Mouse (Mus musculus) cerebellum, adult 2 months (tissue): Measurements from ENCODE around the gene Ugt1a9.
"Not testable (repeated sequence)": the region's sequence is repeated elsewhere in the genome, so short reads cannot be mapped to it uniquely, and the experiment has no call there.

Experiments
- CTCF ChIP-seq: fragments of 200-500 bp; IDR thresholded peaks from 2 replicates; pipeline ENCODE4 v1.5.1; 2011; ENCODE audit warnings: low read depth, mild to moderate bottlenecking, control low read depth, low read length, moderate library complexity, borderline replicate concordance; ENCODE audit not compliant: insufficient read depth
- POLR2A ChIP-seq: fragments of 200-500 bp; IDR thresholded peaks from 2 replicates; pipeline ENCODE4 v1.6.1; 2011; ENCODE audit warnings: low read length, control low read depth, borderline replicate concordance; ENCODE audit not compliant: insufficient read depth

DNA sequence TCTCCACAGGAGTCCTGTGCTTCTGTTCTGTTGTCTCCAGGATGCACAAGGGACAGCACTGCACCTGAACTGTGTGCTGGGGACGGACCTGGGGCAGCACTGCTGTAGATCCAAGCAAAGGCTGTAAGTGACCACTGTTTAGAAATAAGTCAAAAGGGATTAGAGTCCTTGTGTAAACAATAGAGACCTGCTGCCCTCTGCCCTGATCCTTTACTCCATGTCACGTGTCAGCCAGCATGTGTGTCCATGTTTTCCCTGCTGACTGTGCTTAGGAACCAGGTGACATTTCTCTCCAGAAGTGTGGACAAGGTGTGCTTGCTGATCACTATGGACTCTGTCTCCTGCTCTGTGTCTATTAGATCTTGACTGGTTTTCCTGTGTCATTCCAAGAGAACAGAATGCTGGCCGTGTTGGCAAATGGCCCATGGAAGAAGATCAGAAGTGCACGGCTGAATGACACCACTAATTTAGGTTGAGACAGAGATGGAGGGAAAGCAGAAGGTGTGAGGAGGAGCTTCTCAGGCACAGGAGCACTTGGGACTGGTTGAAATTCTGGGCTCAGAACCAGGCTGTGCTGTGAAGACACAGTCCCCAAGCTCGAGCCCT lies 25.7 kb upstream of the Ugt1a9 start:
- TF ChIP-seq POLR2A, CTCF: not testable (repeated sequence)
